Mouse (Mus musculus) right cerebral cortex, postnatal 36 days (tissue): ENCODE data around the gene Musk.

Experiments
- DNase-seq, 2 experiments: peaks; one replicate each; pipeline ENCODE4 v3.0.0; 2022; ENCODE audit warnings: low spot score in 2 of 2, mixed read lengths in 1 of 2

Gene Musk

GRCm38 (mm10) chr4:58314942-58315508 is 29.3 kb downstream of the Musk start:
- no peak for DNase-seq

GRCm38 (mm10) chr4:58317536-58317935 is 31.8 kb downstream of the Musk start:
- no peak for DNase-seq

- no peak for DNase-seq
Measured at GRCm38 (mm10) chr4:58320293-58320692, 34.5 kb downstream of the Musk start.

GRCm38 (mm10) chr4:58326746-58327145 is 41.0 kb downstream of the Musk start:
- no peak for DNase-seq

- DNase-seq, result no peak
Measured at GRCm38 (mm10) chr4:58328231-58328630, 42.5 kb downstream of the Musk start.

- DNase-seq, result no peak
Measured at GRCm38 (mm10) chr4:58330016-58330415, 44.3 kb downstream of the Musk start.

- no peak for DNase-seq
Measured at GRCm38 (mm10) chr4:58330864-58331638, 45.3 kb downstream of the Musk start.

- DNase-seq, result no peak
Measured at GRCm38 (mm10) chr4:58332394-58332793, 46.6 kb downstream of the Musk start.

- no peak for DNase-seq
Measured at GRCm38 (mm10) chr4:58336227-58336626, 50.5 kb downstream of the Musk start.

- DNase-seq, result no peak
Measured at GRCm38 (mm10) chr4:58339226-58339625, 53.5 kb downstream of the Musk start.

- DNase-seq, result no peak
Measured at GRCm38 (mm10) chr4:58350206-58350605, 64.4 kb downstream of the Musk start.

GRCm38 (mm10) chr4:58351165-58351564 is 65.4 kb downstream of the Musk start:
- DNase-seq, result no peak

- DNase-seq, result no peak
Measured at GRCm38 (mm10) chr4:58351590-58351989, 65.8 kb downstream of the Musk start.

- DNase-seq, result no peak
Measured at GRCm38 (mm10) chr4:58358996-58359395, 73.2 kb downstream of the Musk start.

- DNase-seq, result no peak
Measured at GRCm38 (mm10) chr4:58365321-58365720, 79.6 kb downstream of the Musk start.

GRCm38 (mm10) chr4:58371106-58371505 is 85.3 kb downstream of the Musk start:
- DNase-seq, result no peak

GRCm38 (mm10) chr4:58373599-58373998 is 87.8 kb downstream of the Musk start:
- DNase-seq, result no peak

GRCm38 (mm10) chr4:58374141-58374870 is 88.5 kb downstream of the Musk start:
- DNase-seq, result peak in 1 of 2 experiments; percentile 37

GRCm38 (mm10) chr4:58379186-58379585 is 93.4 kb downstream of the Musk start:
- no peak for DNase-seq

GRCm38 (mm10) chr4:58400861-58401341 is 115.1 kb downstream of the Musk start:
- DNase-seq, result peak; percentile 75 to 83

- DNase-seq, result peak; percentile 48 to 75
Measured at GRCm38 (mm10) chr4:58401973-58402501, 116.3 kb downstream of the Musk start.
